Mouse (Mus musculus): ENCODE results near the gene Irx3. TPM values are rescaled to one million over a fixed set of nuclear protein-coding genes. Genes with fewer than 3 reads are reported as not detected.
A peak's percentile ranks its signal among the peaks of the same experiment; 100 is the strongest.

Gene Irx3
- polyA plus RNA-seq, 1 experiment, result 33.7 TPM

DNA sequence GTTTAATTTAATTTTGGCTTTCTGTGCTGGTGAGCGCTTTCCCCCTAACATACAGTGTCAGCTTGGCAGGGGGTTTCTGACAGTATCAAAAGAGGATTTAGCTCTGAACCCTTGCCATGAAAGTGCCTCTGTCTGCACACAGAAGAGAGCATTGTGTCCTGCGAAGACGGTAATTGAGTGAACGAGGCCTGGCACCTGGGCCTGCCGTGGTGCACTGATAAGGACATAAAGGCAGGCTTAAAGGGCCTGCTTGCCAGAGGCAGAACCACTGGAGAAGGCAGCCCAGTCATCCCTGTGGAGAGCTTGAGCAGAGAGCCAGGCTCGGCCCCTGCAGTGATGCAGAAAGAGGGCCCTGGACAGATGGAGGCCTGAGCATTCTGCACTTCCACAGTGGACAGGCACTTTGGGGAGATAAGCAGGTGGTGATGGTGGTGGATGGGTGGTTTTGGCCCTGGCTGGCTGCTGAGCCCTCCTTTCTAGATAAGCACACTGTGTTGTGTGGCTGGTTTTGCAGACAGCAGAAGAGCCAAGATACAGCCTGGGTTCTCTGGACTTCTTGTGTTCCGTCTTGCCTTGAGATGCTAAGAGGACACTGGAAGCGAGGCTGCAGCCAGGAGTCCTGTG lies 36.3 kb downstream of the Irx3 start:
- DNase-seq (ENCODE audit: low read depth), result peak; percentile 79
- TF ChIP-seq CTCF (IDR thresholded peaks at IDR 0.05; ENCODE audit: borderline replicate concordance, extremely low read depth, insufficient read depth, insufficient read length), result no peak

DNA sequence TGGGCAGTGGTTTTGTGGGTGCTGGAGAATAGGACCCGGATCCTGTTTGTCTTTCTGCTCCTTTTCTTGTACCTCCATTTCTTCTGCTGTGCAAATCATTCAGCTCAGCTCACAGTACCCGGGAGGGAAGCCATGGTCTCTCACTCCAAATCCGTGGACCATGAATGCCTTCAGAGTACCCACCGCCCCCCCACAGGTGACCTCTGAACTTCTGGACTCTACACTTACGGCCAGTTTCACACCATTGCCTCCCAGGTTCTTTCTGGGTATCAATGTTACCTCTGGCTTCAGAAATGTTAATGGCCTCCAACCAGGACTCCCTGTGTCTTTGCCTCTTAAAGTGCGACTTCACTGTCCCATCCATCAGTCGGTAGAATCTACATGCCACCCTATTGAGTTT lies 46.3 kb downstream of the Irx3 start:
- no peak for TF ChIP-seq POLR2A (IDR thresholded peaks at IDR 0.05; ENCODE audit: borderline replicate concordance, extremely low read depth, insufficient read depth, insufficient read length, poor library complexity, severe bottlenecking)
- TF ChIP-seq CTCF (IDR thresholded peaks at IDR 0.05; ENCODE audit: borderline replicate concordance, extremely low read depth, insufficient read depth, insufficient read length), result no peak
- DNase-seq (ENCODE audit: low read depth), result no peak

DNA sequence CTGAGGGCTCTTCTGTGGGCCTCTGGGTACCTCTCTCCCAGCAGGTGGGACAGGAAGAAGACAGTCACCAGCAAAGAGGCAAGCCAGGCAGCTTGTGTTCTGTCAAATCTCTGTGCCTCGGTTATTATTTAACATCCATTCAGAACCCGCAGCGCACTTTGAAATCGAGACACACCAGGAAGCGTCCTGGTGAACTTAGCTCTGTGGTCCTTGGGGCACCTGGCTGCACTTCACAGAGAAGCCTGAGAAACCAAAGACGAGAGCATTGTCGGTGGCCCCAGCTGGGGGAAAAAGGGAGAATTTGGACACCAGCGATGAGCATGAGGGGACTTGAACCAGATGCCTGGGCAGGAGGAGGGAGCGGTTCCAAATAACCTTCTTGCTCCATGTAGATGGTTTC lies 46.8 kb downstream of the Irx3 start:
- TF ChIP-seq CTCF (IDR thresholded peaks at IDR 0.05; ENCODE audit: borderline replicate concordance, extremely low read depth, insufficient read depth, insufficient read length) (no peak), POLR2A (IDR thresholded peaks at IDR 0.05; ENCODE audit: borderline replicate concordance, extremely low read depth, insufficient read depth, insufficient read length, poor library complexity, severe bottlenecking) (no peak)
- no peak for DNase-seq (ENCODE audit: low read depth)

DNA sequence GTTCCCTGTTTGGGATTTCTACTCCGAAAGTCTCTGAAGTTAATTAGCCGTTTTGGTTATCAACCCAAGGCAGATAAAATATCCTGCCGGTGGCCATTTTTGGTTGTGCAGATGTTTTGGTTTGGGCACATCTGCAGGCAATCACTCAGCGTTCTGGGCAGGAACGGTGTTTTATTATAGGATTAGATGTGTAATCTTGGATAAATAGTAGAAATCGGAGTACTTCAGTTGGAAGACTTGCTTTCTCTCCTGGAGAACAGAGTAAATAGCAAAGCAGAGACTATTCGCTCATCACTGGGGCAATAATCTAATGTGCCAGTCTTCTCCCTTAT lies 51.1 kb downstream of the Irx3 start:
- TF ChIP-seq POLR2A (IDR thresholded peaks at IDR 0.05; ENCODE audit: borderline replicate concordance, extremely low read depth, insufficient read depth, insufficient read length, poor library complexity, severe bottlenecking) (no peak), CTCF (IDR thresholded peaks at IDR 0.05; ENCODE audit: borderline replicate concordance, extremely low read depth, insufficient read depth, insufficient read length) (no peak)
- DNase-seq (ENCODE audit: low read depth), result no peak

DNA sequence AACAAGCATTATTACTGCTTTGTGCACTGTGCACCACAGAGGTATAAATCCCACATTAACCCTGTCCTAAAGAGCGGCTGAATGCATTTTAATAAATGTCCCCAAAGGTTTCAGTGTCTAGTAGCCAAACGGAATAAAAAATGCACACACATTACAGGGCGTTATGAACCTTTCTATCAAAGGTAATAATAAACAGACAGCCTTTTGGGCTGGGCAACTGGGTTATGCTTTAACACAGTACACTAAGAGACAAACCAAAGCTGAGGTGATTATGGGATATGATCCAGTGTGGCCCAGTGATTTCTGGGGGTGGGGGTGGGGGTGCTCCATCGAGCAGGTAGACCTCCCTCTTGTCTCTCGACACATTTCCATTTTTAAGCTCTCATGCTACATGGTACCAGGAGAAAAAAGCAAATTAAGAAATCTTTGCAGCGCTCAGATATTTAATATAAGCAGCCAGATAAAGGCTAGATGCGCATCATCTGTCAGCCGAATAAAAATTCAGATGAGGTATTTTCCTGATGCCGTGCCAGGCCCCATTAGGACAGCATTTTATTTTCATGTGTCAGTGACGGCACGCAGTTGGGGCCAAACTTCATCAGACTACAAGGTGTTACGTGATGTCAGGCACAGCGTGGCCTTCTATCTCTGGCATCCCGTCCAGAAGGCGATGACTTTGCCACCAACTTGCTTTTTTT lies 51.6 kb downstream of the Irx3 start:
- TF ChIP-seq POLR2A (IDR thresholded peaks at IDR 0.05; ENCODE audit: borderline replicate concordance, extremely low read depth, insufficient read depth, insufficient read length, poor library complexity, severe bottlenecking) (no peak), CTCF (IDR thresholded peaks at IDR 0.05; ENCODE audit: borderline replicate concordance, extremely low read depth, insufficient read depth, insufficient read length) (no peak)
- DNase-seq (ENCODE audit: low read depth), result peak; percentile 46

DNA sequence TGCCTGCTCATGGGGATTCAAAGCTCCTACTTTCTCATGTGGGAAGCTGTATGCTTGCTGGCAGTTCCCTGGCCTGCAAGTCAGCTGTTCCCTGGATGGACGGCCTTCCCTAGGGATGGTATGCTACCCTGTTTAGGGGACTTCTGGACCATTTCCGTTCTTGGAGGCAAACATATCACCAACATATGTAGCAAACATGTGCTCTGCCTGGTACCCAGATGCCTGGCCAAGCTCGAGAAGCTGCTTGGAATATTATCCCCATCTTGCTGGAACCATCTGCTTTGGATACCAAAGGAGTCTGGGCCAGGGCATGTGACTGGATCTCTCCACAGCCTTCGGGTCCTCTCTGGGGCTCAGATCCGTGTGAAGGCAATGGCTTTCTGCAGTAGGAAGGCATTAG lies 52.5 kb downstream of the Irx3 start:
- TF ChIP-seq POLR2A (IDR thresholded peaks at IDR 0.05; ENCODE audit: borderline replicate concordance, extremely low read depth, insufficient read depth, insufficient read length, poor library complexity, severe bottlenecking) (no peak), CTCF (IDR thresholded peaks at IDR 0.05; ENCODE audit: borderline replicate concordance, extremely low read depth, insufficient read depth, insufficient read length) (no peak)
- DNase-seq (ENCODE audit: low read depth), result peak; percentile 57

Measured in brain, embryonic 14.5 days (tissue).